24 mouse cellular contexts compared by ENCODE assay signal in genomic region chr2:178410286-178410685, GRCm38 (mm10). TPM values are rescaled to one million over a fixed set of nuclear protein-coding genes. Genes with fewer than 3 reads are reported as not detected.
A peak's percentile ranks its signal among the peaks of the same experiment; 100 is the strongest.
DNase-seq lines count a peak whose midpoint lies in the region; ATAC-seq and TF ChIP-seq lines count a peak whose summit lies in the region.
"Had no signal": no experiment of that assay in that cellular context is flagged by ENCODE, and none has a peak within 500 bp of the region (broad histone marks: within the 10 kb centered on the region; RNA-seq: fewer than 3 reads in every experiment).

No protein-coding gene starts in this region.

- 0 out of 2 replicates have a peak, but pooled peaks cover 4% of the 10 kb centered on the region for H3K27me3 ChIP-seq in neural tube, embryonic 15.5 days (replicated peaks)
- peaks cover 40% of the 10 kb centered on the region for H3K27me3 ChIP-seq in midbrain, embryonic 10.5 days (ENCODE audit: low read depth, poor library complexity, severe bottlenecking)

- no peak overlapping the region for H3K9ac ChIP-seq in neural tube, embryonic 15.5 days (replicated peaks)
- H3K9ac ChIP-seq: forebrain, embryonic 13.5 days; heart, embryonic 13.5 days; hindbrain, embryonic 14.5 days had no signal

- peaks cover 24% of the 10 kb centered on the region for H3K4me1 ChIP-seq in neural tube, embryonic 15.5 days
- H3K4me1 ChIP-seq in midbrain, embryonic 10.5 days: peaks cover 20% of the 10 kb centered on the region

- H3K27ac ChIP-seq in gastrocnemius, adult 2 months: peak overlapping the region; percentile 49; the same call in 1 of the 2 replicates
- no peak overlapping the region for H3K27ac ChIP-seq in neural tube, embryonic 15.5 days (replicated peaks)
- H3K27ac ChIP-seq in midbrain, embryonic 10.5 days (replicated peaks): no peak overlapping the region
- H3K27ac ChIP-seq: forebrain, embryonic 10.5 days; forebrain, embryonic 13.5 days; heart, embryonic 13.5 days; hindbrain, embryonic 14.5 days; hindbrain, postnatal 0 days had no signal

- H3K36me3 ChIP-seq in neural tube, embryonic 15.5 days: no peaks in the 10 kb centered on the region
- H3K36me3 ChIP-seq in midbrain, embryonic 10.5 days: no peaks in the 10 kb centered on the region
- H3K36me3 ChIP-seq: forebrain, embryonic 10.5 days; heart, embryonic 13.5 days had no signal

- no peak overlapping the region for H3K4me2 ChIP-seq in neural tube, embryonic 15.5 days
- H3K4me2 ChIP-seq: forebrain, embryonic 13.5 days; hindbrain, embryonic 14.5 days had no signal

- ATAC-seq in neural tube, embryonic 15.5 days (ENCODE audit: low FRiP score): no peak
- ATAC-seq: forebrain, embryonic 13.5 days; forebrain, embryonic 16.5 days; hindbrain, postnatal 0 days; inflammation-experienced regulatory T-cells, adult 6 months; intestine, embryonic 16.5 days; Patski had no signal

- intact Hi-C loops in gastrocnemius, adult 2 months (cut with DNase I): loop anchor here (5.0 kb wide), 1 partner anchor 82 kb away; no protein-coding TSS in a partner anchor
- intact Hi-C loops in gastrocnemius, postnatal 14 days (cut with DNase I; ENCODE audit: low total_unique reads): no loop called here

- peak; percentile 53 for DNase-seq in adrenal gland, postnatal 10 days
- DNase-seq in adrenal gland, adult 8-10 months: no peak
- DNase-seq in gastrocnemius, adult 2 months: peak; percentile 44
- no peak for DNase-seq in gastrocnemius, postnatal 14 days
- DNase-seq in neural tube, embryonic 10.5 days (ENCODE audit: extremely low spot score, low spot score): peak; percentile 8
- DNase-seq in midbrain, embryonic 10.5 days (ENCODE audit: low spot score): no peak
- DNase-seq: adrenal gland, adult 2 months; cerebellum, adult 18-20 months; cerebellum, adult 9-10 months; cerebellum, postnatal 14 days; heart, postnatal 14 days; heart, postnatal 4 days had no signal

- no peak overlapping the region for H3K4me3 ChIP-seq in gastrocnemius, adult 2 months
- H3K4me3 ChIP-seq in neural tube, embryonic 15.5 days (replicated peaks): no peak overlapping the region
- no peak overlapping the region for H3K4me3 ChIP-seq in midbrain, embryonic 10.5 days
- H3K4me3 ChIP-seq: forebrain, embryonic 10.5 days; forebrain, embryonic 13.5 days; heart, embryonic 13.5 days had no signal

- H3K9me3 ChIP-seq in neural tube, embryonic 15.5 days (replicated peaks): no peaks in the 10 kb centered on the region
- H3K9me3 ChIP-seq in midbrain, embryonic 10.5 days (replicated peaks): peaks cover 10% of the 10 kb centered on the region; the same call in 1 of the 2 replicates
- H3K9me3 ChIP-seq: heart, embryonic 13.5 days had no signal

- TF ChIP-seq CTCF in gastrocnemius, adult 2 months (IDR thresholded peaks at IDR 0.05): no peak

- 83% methylated on average over 6 of the region's 6 CpGs for WGBS in neural tube, embryonic 15.5 days
- 86% methylated on average over 6 of the region's 6 CpGs for WGBS in midbrain, embryonic 10.5 days

RNA-seq across cellular contexts. Expression of gene Sycp2, which starts 2.8 kb away (rescaled TPM):
- under 1 TPM; 0.39 TPM for total RNA-seq in adrenal gland, postnatal 10 days (2021)
- under 1 TPM in 3 of 4 experiments, not detected in 1; 0.15 to 0.65 (median 0.32) TPM for total RNA-seq in adrenal gland, adult 8-10 months (2022)
- total RNA-seq in gastrocnemius, adult 2 months (2021): under 1 TPM; 0.11 to 0.20 TPM
- under 1 TPM; 0.08 to 0.24 TPM for total RNA-seq in gastrocnemius, postnatal 14 days (2021)
- 0.32 TPM in 2 replicates for polyA plus RNA-seq in neural tube, embryonic 15.5 days (2015; fragmentation: Nextera tagmentation; extraction: Ambion mirVana)
- polyA plus RNA-seq in midbrain, embryonic 10.5 days (2016; fragmentation: Nextera tagmentation; extraction: Ambion mirVana): 0.02 and 0.04 TPM in 2 replicates
- total RNA-seq: gastrocnemius, adult 8-10 months had no signal
- polyA plus RNA-seq: adrenal gland, adult 2 months; inflammation-experienced regulatory T-cells, adult 6 months had no signal

RNA-seq across cellular contexts. Expression of gene Ppp1r3d, which starts 4.0 kb away (rescaled TPM):
- total RNA-seq in adrenal gland, postnatal 10 days (2021): 10 to 100 TPM; 12.9 to 14.3 TPM
- total RNA-seq in adrenal gland, adult 8-10 months (2022): 1 to 10 TPM; 1.9 to 5.1 (median 3.0) TPM
- 1 to 10 TPM; 3.0 to 6.3 TPM for total RNA-seq in gastrocnemius, adult 2 months (2021)
- 1 to 10 TPM; 4.7 to 5.7 TPM for total RNA-seq in gastrocnemius, postnatal 14 days (2021)
- 6.7 and 8.3 TPM in 2 replicates for polyA plus RNA-seq in neural tube, embryonic 15.5 days (2015; fragmentation: Nextera tagmentation; extraction: Ambion mirVana)
- polyA plus RNA-seq in midbrain, embryonic 10.5 days (2016; fragmentation: Nextera tagmentation; extraction: Ambion mirVana): 0.56 and 0.70 TPM in 2 replicates
- polyA plus RNA-seq: inflammation-experienced regulatory T-cells, adult 6 months had no signal

RNA-seq across cellular contexts. Expression of gene Fam217b, which starts 4.0 kb away (rescaled TPM):
- total RNA-seq in adrenal gland, postnatal 10 days (2021): 1 to 10 TPM; 7.8 to 8.8 TPM
- total RNA-seq in adrenal gland, adult 8-10 months (2022): 1 to 10 TPM; 4.6 to 7.0 (median 5.6) TPM
- 1 to 10 TPM; 1.8 to 3.1 TPM for total RNA-seq in gastrocnemius, adult 2 months (2021)
- 1 to 10 TPM; 3.6 to 4.6 TPM for total RNA-seq in gastrocnemius, postnatal 14 days (2021)
- polyA plus RNA-seq in neural tube, embryonic 15.5 days (2015; fragmentation: Nextera tagmentation; extraction: Ambion mirVana): 15.7 and 19.9 TPM in 2 replicates
- polyA plus RNA-seq in midbrain, embryonic 10.5 days (2016; fragmentation: Nextera tagmentation; extraction: Ambion mirVana): 1.1 and 1.6 TPM in 2 replicates

RNA-seq across cellular contexts. Expression of gene Cdh26, which starts 20.0 kb away (rescaled TPM):
- total RNA-seq in adrenal gland, postnatal 10 days (2021): under 1 TPM in 1 of 2 experiments, not detected in 1; 0.12 TPM
- not detected for total RNA-seq in adrenal gland, adult 8-10 months (2022)
- total RNA-seq in gastrocnemius, adult 2 months (2021): not detected
- total RNA-seq in gastrocnemius, postnatal 14 days (2021): not detected
- polyA plus RNA-seq in neural tube, embryonic 15.5 days (2015; fragmentation: Nextera tagmentation; extraction: Ambion mirVana): 0.08 and 0.15 TPM in 2 replicates
- 0.04 and 0.14 TPM in 2 replicates for polyA plus RNA-seq in midbrain, embryonic 10.5 days (2016; fragmentation: Nextera tagmentation; extraction: Ambion mirVana)
- total RNA-seq: adrenal gland, adult 2 months; gastrocnemius, adult 8-10 months; gastrocnemius, postnatal 4 days had no signal
- polyA plus RNA-seq: adrenal gland, adult 2 months; forebrain, embryonic 13.5 days; inflammation-experienced regulatory T-cells, adult 6 months; Patski had no signal

Comparison
In these comparisons a context has a peak if more than half of its experiments do, and no peak if none do; other contexts are left out.
1. DNase-seq: peak in adrenal gland, postnatal 10 days (single experiment), gastrocnemius, adult 2 months (single experiment) and neural tube, embryonic 10.5 days (single experiment); none in adrenal gland, adult 8-10 months (single experiment), gastrocnemius, postnatal 14 days (single experiment) and midbrain, embryonic 10.5 days (single experiment).